Mouse (Mus musculus): Measurements from ENCODE around the gene Lpcat3.
"Not testable (repeated sequence)": the region's sequence is repeated elsewhere in the genome, so short reads cannot be mapped to it uniquely, and the experiment has no call there.

Lpcat3 gene

DNA sequence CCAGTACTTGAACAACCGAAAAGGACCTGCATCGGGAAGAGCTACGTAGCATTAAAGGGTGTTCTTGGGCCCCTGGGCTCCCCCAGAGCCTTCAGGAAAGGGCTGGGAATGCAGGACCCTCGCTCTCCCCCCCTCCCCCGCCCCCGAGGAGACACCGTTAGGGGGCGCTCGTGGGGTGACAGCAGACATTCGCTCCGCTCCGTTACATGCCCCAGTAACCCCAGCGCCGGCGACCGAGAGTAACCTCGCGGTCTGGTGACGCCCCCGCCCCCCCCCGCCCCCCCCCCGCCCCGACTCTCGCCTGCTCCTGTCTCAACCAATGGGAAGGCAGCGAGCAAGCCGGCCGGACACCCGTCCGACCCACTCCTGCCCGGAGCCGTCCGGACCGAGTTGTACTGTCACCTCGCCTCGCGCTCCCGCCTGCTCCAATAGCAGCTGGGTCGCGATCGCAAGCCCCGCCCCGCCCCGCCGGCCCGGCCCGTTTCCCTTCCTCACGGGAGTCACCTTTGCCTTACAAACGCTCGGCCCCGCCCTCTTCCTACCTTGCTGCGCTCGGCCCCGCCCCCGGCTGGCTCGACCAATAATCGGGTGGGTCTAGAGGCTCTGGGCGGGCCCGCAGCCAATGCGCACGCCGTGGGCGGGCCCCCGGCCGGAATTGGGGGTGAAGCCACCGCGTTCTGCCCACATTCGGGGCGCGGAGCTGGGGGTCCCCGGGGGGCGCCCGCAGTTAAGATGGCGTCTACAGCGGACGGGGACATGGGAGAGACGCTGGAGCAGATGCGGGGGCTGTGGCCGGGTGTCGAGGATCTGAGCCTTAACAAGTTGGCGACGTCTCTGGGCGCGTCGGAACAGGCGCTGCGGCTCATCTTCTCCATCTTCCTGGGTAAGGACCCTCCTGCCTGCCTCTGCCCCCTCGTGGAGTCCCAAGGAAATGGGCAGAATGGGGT is at the start of gene Lpcat3:
Gene Lpcat3, plus strand, starts transcription at position 551 of the 947 bp plus-strand sequence.
- peak; percentile 100 for DNase-seq

GRCm38 (mm10) chr6:124625612-124626011 is 37.2 kb upstream of the Lpcat3 start:
- no peak for DNase-seq

DNA sequence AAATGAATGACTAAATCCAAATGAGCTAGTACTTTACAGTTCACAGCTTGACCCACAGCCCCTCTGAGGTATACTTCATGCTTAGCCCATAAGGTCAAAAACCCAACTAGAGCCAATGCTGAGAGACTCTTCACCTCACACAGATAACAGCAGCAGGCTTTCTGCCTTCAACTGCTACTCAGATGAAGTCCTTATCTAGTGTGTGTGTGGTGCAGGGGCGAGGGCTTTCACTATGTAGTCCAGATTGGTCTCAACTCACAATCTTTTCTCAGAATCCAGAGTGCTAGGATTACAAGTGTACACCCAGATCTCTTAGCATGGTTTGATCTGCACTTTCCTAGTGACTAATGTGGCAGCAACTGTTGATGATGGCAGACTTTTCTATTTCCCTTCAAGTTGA is 36.6 kb upstream of the Lpcat3 start:
- not testable (repeated sequence) for DNase-seq

DNA sequence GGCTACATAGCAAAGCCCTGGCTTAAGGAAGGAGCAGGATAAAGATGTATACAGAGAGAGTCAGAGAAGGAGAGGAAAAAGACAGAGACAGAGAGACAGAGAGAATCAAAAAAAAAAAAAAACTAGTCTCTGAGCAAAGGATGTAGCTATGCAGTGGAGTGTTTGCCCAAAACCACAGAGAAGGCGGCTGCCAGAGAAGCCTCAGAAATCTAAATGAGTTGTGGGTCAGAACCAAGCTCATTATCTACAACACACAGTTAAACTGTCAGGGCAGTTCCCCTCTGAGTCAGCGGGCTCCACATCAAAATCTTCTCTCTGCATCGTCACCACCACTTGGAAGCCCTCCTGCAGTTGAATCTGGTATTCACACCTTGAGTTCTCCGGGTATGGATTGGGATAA is 32.1 kb upstream of the Lpcat3 start:
- no peak for DNase-seq

- not testable (repeated sequence) for DNase-seq
These were observed 26.8 kb upstream of the Lpcat3 start, which contains the start of gene C1s2 for GRCm38 (mm10) chr6:124635985-124636384. C1s2 (minus strand) TSS chr6:124636085.

GRCm38 (mm10) chr6:124636858-124637460 is 25.9 kb upstream of the Lpcat3 start:
- DNase-seq = not testable (repeated sequence)

DNA sequence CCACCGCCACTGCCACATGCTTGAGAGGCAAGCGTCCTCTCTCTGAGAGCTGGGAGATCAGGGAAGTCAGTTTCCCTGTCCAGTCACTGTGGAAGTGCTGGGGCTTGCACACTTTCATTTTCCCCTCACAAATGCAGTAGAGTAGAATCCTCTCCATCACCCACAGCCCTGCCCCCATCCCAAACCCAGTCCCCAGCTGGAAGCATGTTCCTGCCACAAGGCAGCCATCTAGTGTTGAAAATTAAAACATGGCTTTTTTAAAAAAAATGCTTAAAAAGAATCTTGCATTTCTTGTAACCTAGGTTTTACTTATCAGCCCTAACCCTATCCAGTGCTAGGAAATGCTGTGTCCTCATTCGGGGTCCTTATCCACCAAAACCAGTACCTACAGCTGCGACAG is 22.8 kb upstream of the Lpcat3 start:
- no peak for DNase-seq

- peak; percentile 63 for DNase-seq
These were observed 21.8 kb upstream of the Lpcat3 start for GRCm38 (mm10) chr6:124640997-124641396.

GRCm38 (mm10) chr6:124646394-124646793 is 16.4 kb upstream of the Lpcat3 start:
- DNase-seq = no peak

DNA sequence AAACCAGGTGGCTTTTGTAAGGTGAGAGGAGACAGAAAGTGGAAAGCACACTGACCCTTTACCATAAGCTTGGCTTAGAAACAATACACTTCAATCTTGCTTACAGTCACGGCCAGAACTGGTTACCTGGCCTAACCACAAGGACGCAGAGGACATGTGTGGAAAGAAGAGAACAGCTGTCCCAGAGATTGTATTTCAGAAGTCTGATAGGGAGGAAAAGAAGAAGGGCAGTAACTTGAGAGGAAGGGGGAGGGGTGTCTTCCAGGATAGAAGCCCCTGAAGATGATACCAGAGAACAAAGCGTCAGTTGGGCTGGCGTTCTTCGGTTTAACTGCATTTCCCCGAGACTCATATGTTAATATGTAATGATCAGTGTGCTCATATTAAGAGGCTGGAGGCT is 6.9 kb upstream of the Lpcat3 start:
- DNase-seq = no peak

- no peak for DNase-seq
These were observed 4.8 kb upstream of the Lpcat3 start for GRCm38 (mm10) chr6:124658067-124658466.

DNA sequence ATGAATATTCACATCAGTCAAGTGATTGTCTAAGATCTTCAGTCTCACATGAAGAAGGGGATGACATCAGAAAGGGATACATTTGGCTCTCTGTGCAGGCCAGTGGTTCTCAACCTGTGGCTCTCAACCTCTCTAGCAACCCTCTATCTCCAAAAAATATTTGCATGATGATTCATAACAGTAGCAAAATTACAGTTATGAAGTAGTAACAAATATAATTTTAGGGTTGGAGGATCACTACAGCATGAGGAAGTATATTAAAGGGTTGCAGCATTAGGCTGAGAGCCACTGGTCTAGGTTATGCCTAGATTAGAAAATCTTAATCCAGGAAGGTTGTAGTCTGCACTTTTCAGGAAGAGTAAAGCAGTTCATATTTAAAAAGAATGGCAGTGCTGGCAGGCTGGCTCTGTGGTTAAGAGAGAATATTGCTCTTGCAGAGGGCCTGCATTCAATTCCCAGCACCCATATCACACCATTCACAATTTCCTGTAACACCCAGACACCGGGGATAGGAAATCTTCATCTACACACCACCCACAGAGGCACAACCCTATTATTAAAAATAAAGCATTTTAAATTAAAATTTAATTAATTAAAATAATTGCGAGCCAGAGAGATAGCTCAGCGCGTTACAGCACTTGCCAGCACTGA is 1.5 kb upstream of the Lpcat3 start:
- no peak for DNase-seq

- DNase-seq = no peak
These were observed 832 bp upstream of the Lpcat3 start for GRCm38 (mm10) chr6:124661995-124662394.

DNA sequence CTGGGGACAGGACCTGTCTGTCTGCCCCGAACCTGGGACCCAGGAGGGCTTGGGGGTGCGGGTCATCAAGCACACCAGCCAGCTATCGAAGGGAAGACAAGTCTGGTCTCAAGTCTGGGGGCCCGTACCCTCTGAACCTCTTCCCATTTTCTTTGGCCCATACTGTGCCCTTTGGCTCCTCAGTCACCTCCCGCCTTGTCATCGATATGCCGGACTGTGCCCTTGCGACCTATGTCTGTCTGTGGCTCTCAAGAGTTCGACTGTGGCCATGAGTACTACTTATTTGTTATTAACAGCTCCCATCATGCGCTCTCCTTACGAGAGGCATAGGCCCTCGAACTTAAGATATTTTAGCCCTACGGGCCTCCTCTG is 583 bp downstream of the Lpcat3 start:
- no peak for DNase-seq

- DNase-seq = no peak
These were observed 1.4 kb downstream of the Lpcat3 start for GRCm38 (mm10) chr6:124664256-124664655.

GRCm38 (mm10) chr6:124665011-124665410 is 2.2 kb downstream of the Lpcat3 start:
- no peak for DNase-seq

GRCm38 (mm10) chr6:124669234-124669859 is 6.5 kb downstream of the Lpcat3 start:
- peak; percentile 89 for DNase-seq

- peak; percentile 57 for DNase-seq
These were observed 7.6 kb downstream of the Lpcat3 start for GRCm38 (mm10) chr6:124670281-124670900.

DNA sequence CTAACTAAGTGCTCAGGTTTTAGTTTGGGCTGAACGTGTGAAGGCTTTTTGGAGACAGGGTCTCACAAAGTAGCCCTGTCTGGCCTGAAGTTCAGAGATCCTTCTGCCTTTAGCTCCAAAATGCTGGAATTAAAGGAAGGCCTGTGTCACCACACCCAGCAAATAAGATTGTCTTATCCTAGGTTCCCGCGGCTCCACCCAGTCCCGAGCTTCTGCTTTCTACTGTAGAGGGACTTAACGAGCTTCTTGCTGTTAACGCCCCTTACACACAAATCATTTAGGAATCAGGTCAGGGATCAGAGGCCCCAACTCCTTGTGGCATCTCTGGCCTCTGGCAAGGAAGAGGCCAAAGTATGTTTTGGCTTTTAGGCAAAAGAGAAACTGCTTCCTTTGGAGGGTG is 9.3 kb downstream of the Lpcat3 start:
- no peak for DNase-seq

DNA sequence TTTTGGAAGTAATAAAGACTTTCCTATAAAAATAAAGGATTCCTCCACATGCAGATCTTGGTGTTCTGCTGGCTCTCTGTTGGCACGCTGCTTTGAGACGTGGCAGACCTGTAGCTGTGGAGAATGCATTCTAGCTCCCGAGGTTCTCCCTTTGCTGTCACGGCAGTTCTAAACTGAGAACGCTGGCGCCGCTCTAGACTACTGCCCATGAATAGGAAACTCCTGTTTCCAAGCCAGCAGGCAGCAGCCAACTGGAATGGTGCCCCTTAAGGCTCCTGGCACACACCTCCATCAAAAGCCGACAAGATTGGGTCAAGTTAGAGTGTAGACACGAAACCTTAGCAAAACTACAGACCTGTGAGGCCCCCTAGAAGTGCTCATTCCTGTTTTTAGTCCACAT is 10.8 kb downstream of the Lpcat3 start:
- peak; percentile 79 for DNase-seq

DNA sequence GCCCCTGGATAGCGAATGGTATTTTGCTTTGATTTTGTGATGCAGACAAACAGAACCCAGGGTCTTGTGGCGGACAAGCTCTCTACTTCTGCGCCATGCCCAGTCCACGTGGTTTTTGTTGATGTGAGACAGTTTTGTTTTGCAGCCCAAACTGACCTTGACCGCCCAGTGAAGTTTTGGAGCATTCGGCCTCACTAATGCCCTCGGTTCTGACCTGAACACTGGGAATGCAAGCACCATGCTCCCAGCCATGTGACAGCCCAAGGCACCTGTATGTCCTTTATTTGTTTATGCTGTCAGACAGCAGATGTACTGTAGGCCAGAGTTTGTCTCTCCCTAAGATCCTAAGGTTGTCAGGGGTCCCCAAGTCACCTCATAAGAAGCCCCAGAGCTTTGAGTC is 11.8 kb downstream of the Lpcat3 start:
- DNase-seq = no peak

GRCm38 (mm10) chr6:124676171-124676570 is 13.3 kb downstream of the Lpcat3 start:
- DNase-seq = no peak

DNA sequence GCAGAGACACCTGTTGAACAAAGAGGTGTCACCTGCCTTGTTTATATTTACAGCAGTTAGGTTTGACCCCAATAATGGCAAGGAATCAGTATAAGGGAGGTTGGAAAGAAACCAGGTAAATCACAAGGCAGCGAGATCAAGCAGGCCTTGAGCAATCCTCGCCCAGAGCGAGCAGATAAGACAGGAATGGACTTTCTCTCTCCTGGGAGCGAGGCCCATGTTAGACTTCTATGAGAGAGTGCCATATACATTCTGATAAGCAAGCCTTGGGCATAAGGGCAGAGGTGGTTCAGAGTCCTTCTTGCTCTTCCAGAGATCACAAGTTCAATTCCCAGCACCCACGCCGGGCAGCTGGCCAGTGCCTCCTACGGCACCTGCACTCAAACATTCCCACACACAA is 15.9 kb downstream of the Lpcat3 start:
- no peak for DNase-seq
